In the genomic region with DNA sequence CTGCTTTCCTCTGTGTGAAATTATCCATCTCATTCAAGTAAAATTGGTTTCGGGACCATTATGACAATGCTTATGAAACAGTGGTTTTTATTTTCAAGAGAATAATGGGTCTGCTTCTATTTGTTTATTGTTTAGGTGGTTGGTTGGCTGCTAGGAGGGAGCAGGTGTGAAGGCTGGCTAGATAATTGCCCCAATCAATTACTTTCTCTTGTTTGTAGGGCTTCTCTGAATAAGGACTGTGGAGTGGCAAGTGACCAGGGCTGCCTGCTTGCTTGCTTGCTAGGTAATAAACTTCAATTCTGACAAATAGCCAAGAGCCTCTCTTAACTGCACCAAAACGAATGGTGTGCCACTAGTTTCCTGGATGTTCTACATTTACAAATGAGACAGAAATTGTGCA, we compare ENCODE assay signal across 16 mouse cellular contexts.
"Had no signal": no experiment of that assay in that cellular context is flagged by ENCODE, and none has a peak within 500 bp of the region (broad histone marks: within the 10 kb centered on the region; RNA-seq: fewer than 3 reads in every experiment).

No protein-coding gene starts in this region.

- DNase-seq: kidney, adult 8-10 months; kidney, postnatal 36 days; layer of hippocampus, adult 9-11 months; layer of hippocampus, postnatal 36 days; lung, embryonic 14.5 days; lung, postnatal 10 days; lung, postnatal 4 days; right cerebral cortex, postnatal 14 days; thymus, adult 2 months; thymus, postnatal 25 days had no signal

- H3K4me2 ChIP-seq: limb, embryonic 15.5 days; liver, embryonic 12.5 days; lung, embryonic 14.5 days; midbrain, embryonic 11.5 days; midbrain, embryonic 15.5 days; stomach, embryonic 15.5 days had no signal

- ATAC-seq: liver, embryonic 12.5 days; midbrain, embryonic 15.5 days had no signal

- H3K27ac ChIP-seq: kidney, postnatal 0 days; limb, embryonic 15.5 days; liver, embryonic 12.5 days; midbrain, embryonic 15.5 days; stomach, embryonic 15.5 days had no signal

- H3K9me3 ChIP-seq: limb, embryonic 15.5 days; liver, embryonic 12.5 days; midbrain, embryonic 15.5 days; stomach, embryonic 15.5 days had no signal

- H3K4me1 ChIP-seq: limb, embryonic 15.5 days; liver, embryonic 12.5 days; midbrain, embryonic 15.5 days; stomach, embryonic 15.5 days had no signal

- H3K27me3 ChIP-seq: limb, embryonic 15.5 days; liver, embryonic 12.5 days; midbrain, embryonic 15.5 days; stomach, embryonic 15.5 days had no signal

- H3K9ac ChIP-seq: limb, embryonic 15.5 days; liver, embryonic 12.5 days; lung, embryonic 14.5 days; midbrain, embryonic 15.5 days; stomach, embryonic 15.5 days had no signal

- H3K4me3 ChIP-seq: limb, embryonic 15.5 days; liver, embryonic 12.5 days; midbrain, embryonic 15.5 days; stomach, embryonic 15.5 days had no signal

- H3K36me3 ChIP-seq: limb, embryonic 15.5 days; liver, embryonic 12.5 days; midbrain, embryonic 15.5 days; stomach, embryonic 15.5 days had no signal
